Mouse (Mus musculus): Measurements from ENCODE around the gene Hivep3. TPM values are rescaled to one million over a fixed set of nuclear protein-coding genes. Genes with fewer than 3 reads are reported as not detected.

Hivep3 gene
- total RNA-seq, 2 experiments from 2014 or later, result 47.2 to 47.5 TPM

GRCm38 (mm10) chr4:119814185-119815132 is 80.9 kb downstream of the Hivep3 start:
- peak; percentile 44 to 81 for DNase-seq (ENCODE audit: low spot score in 2 of 2)

GRCm38 (mm10) chr4:119815133-119815792 is 81.7 kb downstream of the Hivep3 start:
- DNase-seq (ENCODE audit: low spot score in 2 of 2), result peak; percentile 9 to 51

GRCm38 (mm10) chr4:119815793-119816161 is 82.2 kb downstream of the Hivep3 start:
- DNase-seq (ENCODE audit: low spot score in 2 of 2), result peak in 1 of 2 experiments; percentile 39

GRCm38 (mm10) chr4:119816620-119817356 is 83.2 kb downstream of the Hivep3 start:
- peak in 1 of 2 experiments; percentile 43 for DNase-seq (ENCODE audit: low spot score in 2 of 2)

GRCm38 (mm10) chr4:119825956-119826355 is 92.4 kb downstream of the Hivep3 start:
- no peak for DNase-seq (ENCODE audit: low spot score in 2 of 2)

GRCm38 (mm10) chr4:119828386-119828785 is 94.8 kb downstream of the Hivep3 start:
- DNase-seq (ENCODE audit: low spot score in 2 of 2), result no peak

- no peak for DNase-seq (ENCODE audit: low spot score in 2 of 2)
Measured at GRCm38 (mm10) chr4:119828996-119829395, 95.4 kb downstream of the Hivep3 start.

GRCm38 (mm10) chr4:119833333-119833732 is 99.7 kb downstream of the Hivep3 start:
- no peak for DNase-seq (ENCODE audit: low spot score in 2 of 2)

GRCm38 (mm10) chr4:119833884-119834283 is 100.3 kb downstream of the Hivep3 start:
- DNase-seq (ENCODE audit: low spot score in 2 of 2), result no peak

- no peak for DNase-seq (ENCODE audit: low spot score in 2 of 2)
Measured at GRCm38 (mm10) chr4:119836181-119836580, 102.6 kb downstream of the Hivep3 start.

- DNase-seq (ENCODE audit: low spot score in 2 of 2), result no peak
Measured at GRCm38 (mm10) chr4:119837505-119838065, 104.0 kb downstream of the Hivep3 start.

GRCm38 (mm10) chr4:119838308-119838707 is 104.7 kb downstream of the Hivep3 start:
- no peak for DNase-seq (ENCODE audit: low spot score in 2 of 2)

- DNase-seq (ENCODE audit: low spot score in 2 of 2), result no peak
Measured at GRCm38 (mm10) chr4:119843294-119843693, 109.7 kb downstream of the Hivep3 start.

GRCm38 (mm10) chr4:119844267-119844666 is 110.7 kb downstream of the Hivep3 start:
- DNase-seq (ENCODE audit: low spot score in 2 of 2), result no peak

GRCm38 (mm10) chr4:119845596-119846161 is 112.1 kb downstream of the Hivep3 start:
- DNase-seq (ENCODE audit: low spot score in 2 of 2), result no peak

GRCm38 (mm10) chr4:119852483-119852882 is 118.9 kb downstream of the Hivep3 start:
- no peak for DNase-seq (ENCODE audit: low spot score in 2 of 2)

GRCm38 (mm10) chr4:119854307-119855144 is 120.9 kb downstream of the Hivep3 start:
- DNase-seq (ENCODE audit: low spot score in 2 of 2), result no peak

GRCm38 (mm10) chr4:119859454-119859853 is 125.9 kb downstream of the Hivep3 start:
- DNase-seq (ENCODE audit: low spot score in 2 of 2), result no peak

GRCm38 (mm10) chr4:119861001-119861400 is 127.4 kb downstream of the Hivep3 start:
- DNase-seq (ENCODE audit: low spot score in 2 of 2), result no peak

Measured in layer of hippocampus, adult 18-20 months (tissue).